Mouse (Mus musculus): Measurements from ENCODE around the gene Bdnf.

DNA sequence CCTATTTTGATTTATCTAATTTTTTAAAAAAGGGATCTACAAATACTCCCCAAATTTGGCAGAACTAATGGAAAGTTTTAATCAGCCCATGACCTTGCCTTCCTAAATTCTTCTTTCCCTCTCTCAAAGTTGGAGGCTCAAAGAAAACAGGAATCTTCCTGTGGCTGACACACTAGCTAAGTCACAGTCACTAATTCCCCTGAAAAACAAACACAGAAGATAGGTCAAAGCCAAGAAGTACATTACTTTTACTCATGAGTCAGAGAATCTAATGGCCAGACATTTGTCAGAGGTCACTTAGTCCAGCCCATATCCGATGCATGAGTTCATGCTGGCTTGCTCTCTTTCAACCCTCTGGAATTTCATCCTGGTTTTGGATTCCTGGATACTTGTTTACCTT lies 6.6 kb downstream of the Bdnf start:
- TF ChIP-seq CTCF (IDR thresholded peaks at IDR 0.05; ENCODE audit: extremely low read depth, insufficient read length, insufficient replicate concordance, low read depth, low read length) (no peak), POLR2A (IDR thresholded peaks at IDR 0.05; ENCODE audit: low read depth, low read length) (no peak)

All from small intestine, adult 2 months (tissue).